Mouse (Mus musculus) embryonic fibroblast, embryonic 13.5 days (primary cell): ENCODE measurements around the gene Arhgef39.

ENCODE experiments used
- CTCF ChIP-seq: IDR thresholded peaks from 2 replicates; pipeline ENCODE4 v1.5.1; 2011; ENCODE audit warnings: mild to moderate bottlenecking, control low read depth, low read length, moderate library complexity, borderline replicate concordance; ENCODE audit not compliant: insufficient read depth
- POLR2A ChIP-seq: IDR thresholded peaks from 2 replicates; pipeline ENCODE4 v1.6.1; 2011; ENCODE audit warnings: low read depth, mild to moderate bottlenecking, control low read depth, low read length, moderate library complexity

DNA sequence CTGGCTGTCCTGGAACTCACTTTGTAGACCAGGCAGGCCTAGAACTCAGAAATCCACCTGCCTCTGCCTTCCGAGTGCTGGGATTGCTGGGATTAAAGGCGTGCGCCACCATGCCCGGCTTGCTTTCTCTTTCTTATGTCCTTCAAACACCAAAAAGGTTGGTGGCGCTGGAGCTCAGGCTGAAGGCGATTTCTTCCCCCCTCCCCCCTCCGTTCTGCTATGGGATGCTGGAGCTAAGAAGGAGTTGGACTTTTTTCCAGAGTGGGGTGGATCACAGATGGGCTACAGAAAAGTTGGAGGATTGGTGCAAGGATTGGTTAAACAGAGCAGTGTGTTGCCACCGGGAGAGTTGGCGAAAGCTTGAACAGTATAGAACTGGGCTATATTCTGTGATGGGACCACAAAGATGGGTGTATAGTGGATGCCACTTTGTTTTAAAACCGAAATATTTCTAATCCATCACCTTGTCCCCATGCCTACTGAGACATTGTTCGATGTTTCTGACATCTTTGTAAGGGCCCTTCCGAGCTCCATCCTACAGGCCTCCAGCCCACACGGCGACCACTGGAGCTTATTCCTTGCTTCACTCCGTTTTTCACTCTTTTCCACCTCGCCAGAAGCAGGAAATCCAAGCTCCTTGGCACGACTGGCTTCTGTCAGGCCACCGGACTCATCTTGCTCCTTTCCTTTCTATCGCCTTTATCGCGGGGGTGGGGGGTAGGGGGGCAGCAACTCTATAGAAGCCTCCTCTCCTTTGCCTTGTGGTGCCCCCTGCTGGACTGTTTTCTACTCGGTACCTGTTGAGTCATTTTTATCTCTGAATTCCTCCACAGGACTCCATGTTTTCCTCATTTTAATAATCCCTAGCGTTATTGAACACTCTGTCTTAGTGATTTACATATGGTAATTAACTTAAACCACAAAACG, 20.3 kb downstream of the Arhgef39 start:
- TF ChIP-seq CTCF, result no peak
- TF ChIP-seq POLR2A, result no peak
